ENCODE assay signal across 10 mouse cellular contexts in genomic region chr9:44327926-44328325, GRCm38 (mm10). TPM values are rescaled to one million over a fixed set of nuclear protein-coding genes. Genes with fewer than 3 reads are reported as not detected.
DNase-seq lines count a peak whose midpoint lies in the region; ATAC-seq lines count a peak whose summit lies in the region.
"Had no signal": no experiment of that assay in that cellular context is flagged by ENCODE, and none has a peak within 500 bp of the region (broad histone marks: within the 10 kb centered on the region; RNA-seq: fewer than 3 reads in every experiment).

No protein-coding gene starts in this region.

- peaks cover 17% of the 10 kb centered on the region for H3K4me1 ChIP-seq in kidney, embryonic 15.5 days
- no peaks in the 10 kb centered on the region; the same call in 1 of the 2 replicates for H3K4me1 ChIP-seq in embryonic facial prominence, embryonic 11.5 days (ENCODE audit: control insufficient read depth, insufficient read depth, low read length)
- H3K4me1 ChIP-seq in intestine, embryonic 14.5 days (replicated peaks; ENCODE audit: control insufficient read depth, insufficient read depth, low read length): peaks cover 11% of the 10 kb centered on the region
- peaks cover 16% of the 10 kb centered on the region for H3K4me1 ChIP-seq in midbrain, embryonic 16.5 days (ENCODE audit: control insufficient read depth, insufficient read depth, low read length)

- WGBS in kidney, embryonic 15.5 days: 85% methylated on average over 5 of the region's 5 CpGs
- WGBS in embryonic facial prominence, embryonic 11.5 days: 88% methylated on average over 5 of the region's 5 CpGs
- 91% methylated on average over 5 of the region's 5 CpGs for WGBS in intestine, embryonic 14.5 days
- WGBS in midbrain, embryonic 16.5 days: 92% methylated on average over 5 of the region's 5 CpGs

- H3K36me3 ChIP-seq in kidney, embryonic 15.5 days: peaks cover 43% of the 10 kb centered on the region
- peaks cover 10% of the 10 kb centered on the region for H3K36me3 ChIP-seq in embryonic facial prominence, embryonic 11.5 days (replicated peaks; ENCODE audit: control insufficient read depth, insufficient read depth, low read depth, low read length)
- peaks cover 49% of the 10 kb centered on the region for H3K36me3 ChIP-seq in intestine, embryonic 14.5 days (ENCODE audit: control insufficient read depth, insufficient read depth, low read length)
- peaks cover 10% of the 10 kb centered on the region for H3K36me3 ChIP-seq in midbrain, embryonic 16.5 days (ENCODE audit: control insufficient read depth, insufficient read depth, low read length)

- H3K9ac ChIP-seq in kidney, embryonic 15.5 days: peak overlapping the region; percentile 93
- peak overlapping the region; percentile 90 for H3K9ac ChIP-seq in embryonic facial prominence, embryonic 11.5 days (replicated peaks; ENCODE audit: low read length)
- H3K9ac ChIP-seq in intestine, embryonic 14.5 days (ENCODE audit: low read length): peak overlapping the region; percentile 16; the same call in 1 of the 2 replicates
- H3K9ac ChIP-seq in midbrain, embryonic 16.5 days (ENCODE audit: low read depth, low read length): no peak overlapping the region

- no peaks in the 10 kb centered on the region for H3K9me3 ChIP-seq in kidney, embryonic 15.5 days (replicated peaks)
- no peaks in the 10 kb centered on the region for H3K9me3 ChIP-seq in embryonic facial prominence, embryonic 11.5 days (replicated peaks; ENCODE audit: control insufficient read depth, low read length)
- H3K9me3 ChIP-seq in intestine, embryonic 14.5 days (ENCODE audit: control insufficient read depth, low read length): no peaks in the 10 kb centered on the region
- H3K9me3 ChIP-seq in midbrain, embryonic 16.5 days (replicated peaks; ENCODE audit: control insufficient read depth, low read length, poor library complexity, severe bottlenecking): no peaks in the 10 kb centered on the region

- H3K27ac ChIP-seq in kidney, embryonic 15.5 days: peak overlapping the region; percentile 97; the same call in 1 of the 2 replicates
- no peak overlapping the region for H3K27ac ChIP-seq in embryonic facial prominence, embryonic 11.5 days (replicated peaks; ENCODE audit: low read depth, low read length)
- no peak overlapping the region for H3K27ac ChIP-seq in intestine, embryonic 14.5 days (ENCODE audit: low read depth)
- H3K27ac ChIP-seq in midbrain, embryonic 16.5 days (ENCODE audit: low read length): no peak overlapping the region

- no peak for ATAC-seq in kidney, embryonic 15.5 days (replicated peaks; ENCODE audit: low FRiP score)
- ATAC-seq in embryonic facial prominence, embryonic 11.5 days (replicated peaks; ENCODE audit: insufficient number of reproducible peaks, low FRiP score, low TSS enrichment, low read depth): no peak
- no peak for ATAC-seq in intestine, embryonic 14.5 days (replicated peaks; ENCODE audit: low FRiP score, low TSS enrichment, low read depth)
- no peak for ATAC-seq in midbrain, embryonic 16.5 days
- ATAC-seq: Patski had no signal

- H3K4me2 ChIP-seq in kidney, embryonic 15.5 days: peak overlapping the region; percentile 76
- peak overlapping the region; percentile 76 for H3K4me2 ChIP-seq in embryonic facial prominence, embryonic 11.5 days (ENCODE audit: low read depth, low read length)
- peak overlapping the region; percentile 68 for H3K4me2 ChIP-seq in intestine, embryonic 14.5 days (ENCODE audit: low read length)
- H3K4me2 ChIP-seq in midbrain, embryonic 16.5 days (ENCODE audit: low read length): peak overlapping the region; percentile 80

- DNase-seq in kidney, adult 8-10 months: no peak
- DNase-seq in embryonic facial prominence, embryonic 11.5 days (ENCODE audit: low spot score): no peak
- no peak for DNase-seq in intestine, embryonic 14.5 days (ENCODE audit: low spot score)
- DNase-seq in retina, embryonic 14.5 days (ENCODE audit: low spot score): no peak
- no peak for DNase-seq in layer of hippocampus, adult 18-20 months (ENCODE audit: low spot score in 2 of 2)
- no peak for DNase-seq in MN1 (ENCODE audit: low spot score)
- DNase-seq: layer of hippocampus, postnatal 36 days had no signal

- H3K4me3 ChIP-seq in kidney, embryonic 15.5 days (replicated peaks): peak overlapping the region; percentile 88
- peak overlapping the region; percentile 70 for H3K4me3 ChIP-seq in embryonic facial prominence, embryonic 11.5 days (ENCODE audit: low read depth, low read length)
- H3K4me3 ChIP-seq in intestine, embryonic 14.5 days (ENCODE audit: low read depth, low read length): peak overlapping the region; percentile 65; the same call in 1 of the 2 replicates
- peak overlapping the region; percentile 86 for H3K4me3 ChIP-seq in midbrain, embryonic 16.5 days (ENCODE audit: low read depth, low read length)

- no peaks in the 10 kb centered on the region for H3K27me3 ChIP-seq in kidney, embryonic 15.5 days
- no peaks in the 10 kb centered on the region for H3K27me3 ChIP-seq in embryonic facial prominence, embryonic 11.5 days (ENCODE audit: control insufficient read depth, insufficient read depth, low read length)
- no peaks in the 10 kb centered on the region for H3K27me3 ChIP-seq in intestine, embryonic 14.5 days (replicated peaks; ENCODE audit: control insufficient read depth, insufficient read depth, low read length)
- no peaks in the 10 kb centered on the region for H3K27me3 ChIP-seq in midbrain, embryonic 16.5 days (ENCODE audit: control insufficient read depth, insufficient read depth, low read depth, low read length)
- H3K27me3 ChIP-seq: Patski had no signal

RNA-seq across cellular contexts. Expression of gene Dpagt1, which starts 2.1 kb away (rescaled TPM):
- 41.7 and 46.7 TPM in 2 replicates for polyA plus RNA-seq in kidney, embryonic 15.5 days (2015; fragmentation: Nextera tagmentation; extraction: Ambion mirVana)
- polyA plus RNA-seq in embryonic facial prominence, embryonic 11.5 days (2014; fragmentation: Nextera tagmentation; extraction: Ambion mirVana): 51.3 and 60.6 TPM in 2 replicates
- polyA plus RNA-seq in intestine, embryonic 14.5 days (2014; fragmentation: Nextera tagmentation; extraction: Ambion mirVana): 45.4 and 46.2 TPM in 2 replicates
- polyA plus RNA-seq in midbrain, embryonic 16.5 days (2015; fragmentation: Nextera tagmentation; extraction: Ambion mirVana): 36.1 and 39.6 TPM in 2 replicates
- total RNA-seq in layer of hippocampus, adult 18-20 months (2021): 10 to 100 TPM; 14.7 to 15.7 TPM

RNA-seq across cellular contexts. Expression of gene H2afx, which starts 6.6 kb away (rescaled TPM):
- 390 and 426 TPM in 2 replicates for polyA plus RNA-seq in kidney, embryonic 15.5 days (2015; fragmentation: Nextera tagmentation; extraction: Ambion mirVana)
- 412 and 427 TPM in 2 replicates for polyA plus RNA-seq in embryonic facial prominence, embryonic 11.5 days (2014; fragmentation: Nextera tagmentation; extraction: Ambion mirVana)
- 302 and 311 TPM in 2 replicates for polyA plus RNA-seq in intestine, embryonic 14.5 days (2014; fragmentation: Nextera tagmentation; extraction: Ambion mirVana)
- polyA plus RNA-seq in midbrain, embryonic 16.5 days (2015; fragmentation: Nextera tagmentation; extraction: Ambion mirVana): 112 and 124 TPM in 2 replicates
- 10 to 100 TPM; 46.1 to 47.7 TPM for total RNA-seq in layer of hippocampus, adult 18-20 months (2021)

RNA-seq across cellular contexts. Expression of gene C2cd2l, which starts 7.8 kb away (rescaled TPM):
- 6.6 and 8.8 TPM in 2 replicates for polyA plus RNA-seq in kidney, embryonic 15.5 days (2015; fragmentation: Nextera tagmentation; extraction: Ambion mirVana)
- 5.8 and 7.5 TPM in 2 replicates for polyA plus RNA-seq in embryonic facial prominence, embryonic 11.5 days (2014; fragmentation: Nextera tagmentation; extraction: Ambion mirVana)
- polyA plus RNA-seq in intestine, embryonic 14.5 days (2014; fragmentation: Nextera tagmentation; extraction: Ambion mirVana): 5.7 and 5.8 TPM in 2 replicates
- polyA plus RNA-seq in midbrain, embryonic 16.5 days (2015; fragmentation: Nextera tagmentation; extraction: Ambion mirVana): 22.3 and 24.8 TPM in 2 replicates
- 100 to 1,000 TPM; 197 to 228 TPM for total RNA-seq in layer of hippocampus, adult 18-20 months (2021)

RNA-seq across cellular contexts. Expression of gene Hmbs, which starts 16.1 kb away (rescaled TPM):
- polyA plus RNA-seq in kidney, embryonic 15.5 days (2015; fragmentation: Nextera tagmentation; extraction: Ambion mirVana): 126 and 145 TPM in 2 replicates
- 152 and 161 TPM in 2 replicates for polyA plus RNA-seq in embryonic facial prominence, embryonic 11.5 days (2014; fragmentation: Nextera tagmentation; extraction: Ambion mirVana)
- 122 and 128 TPM in 2 replicates for polyA plus RNA-seq in intestine, embryonic 14.5 days (2014; fragmentation: Nextera tagmentation; extraction: Ambion mirVana)
- 54.7 and 56.2 TPM in 2 replicates for polyA plus RNA-seq in midbrain, embryonic 16.5 days (2015; fragmentation: Nextera tagmentation; extraction: Ambion mirVana)
- total RNA-seq in layer of hippocampus, adult 18-20 months (2021): 10 to 100 TPM; 18.9 to 21.2 TPM

RNA-seq across cellular contexts. Expression of gene Hinfp, which starts 22.5 kb away (rescaled TPM):
- polyA plus RNA-seq in kidney, embryonic 15.5 days (2015; fragmentation: Nextera tagmentation; extraction: Ambion mirVana): 27.1 and 27.9 TPM in 2 replicates
- polyA plus RNA-seq in embryonic facial prominence, embryonic 11.5 days (2014; fragmentation: Nextera tagmentation; extraction: Ambion mirVana): 17.2 and 19.6 TPM in 2 replicates
- polyA plus RNA-seq in intestine, embryonic 14.5 days (2014; fragmentation: Nextera tagmentation; extraction: Ambion mirVana): 18.5 and 22.9 TPM in 2 replicates
- polyA plus RNA-seq in midbrain, embryonic 16.5 days (2015; fragmentation: Nextera tagmentation; extraction: Ambion mirVana): 28.7 and 30.0 TPM in 2 replicates
- total RNA-seq in layer of hippocampus, adult 18-20 months (2021): 10 to 100 TPM; 30.0 to 30.6 TPM
